Mouse (Mus musculus): ENCODE results near the gene D17H6S53E. TPM values are rescaled to one million over a fixed set of nuclear protein-coding genes. Genes with fewer than 3 reads are reported as not detected.
A peak's percentile ranks its signal among the peaks of the same experiment; 100 is the strongest.

Gene D17H6S53E
- polyA plus RNA-seq, 1 experiment from 2014 or later, result 10.5 TPM

DNA sequence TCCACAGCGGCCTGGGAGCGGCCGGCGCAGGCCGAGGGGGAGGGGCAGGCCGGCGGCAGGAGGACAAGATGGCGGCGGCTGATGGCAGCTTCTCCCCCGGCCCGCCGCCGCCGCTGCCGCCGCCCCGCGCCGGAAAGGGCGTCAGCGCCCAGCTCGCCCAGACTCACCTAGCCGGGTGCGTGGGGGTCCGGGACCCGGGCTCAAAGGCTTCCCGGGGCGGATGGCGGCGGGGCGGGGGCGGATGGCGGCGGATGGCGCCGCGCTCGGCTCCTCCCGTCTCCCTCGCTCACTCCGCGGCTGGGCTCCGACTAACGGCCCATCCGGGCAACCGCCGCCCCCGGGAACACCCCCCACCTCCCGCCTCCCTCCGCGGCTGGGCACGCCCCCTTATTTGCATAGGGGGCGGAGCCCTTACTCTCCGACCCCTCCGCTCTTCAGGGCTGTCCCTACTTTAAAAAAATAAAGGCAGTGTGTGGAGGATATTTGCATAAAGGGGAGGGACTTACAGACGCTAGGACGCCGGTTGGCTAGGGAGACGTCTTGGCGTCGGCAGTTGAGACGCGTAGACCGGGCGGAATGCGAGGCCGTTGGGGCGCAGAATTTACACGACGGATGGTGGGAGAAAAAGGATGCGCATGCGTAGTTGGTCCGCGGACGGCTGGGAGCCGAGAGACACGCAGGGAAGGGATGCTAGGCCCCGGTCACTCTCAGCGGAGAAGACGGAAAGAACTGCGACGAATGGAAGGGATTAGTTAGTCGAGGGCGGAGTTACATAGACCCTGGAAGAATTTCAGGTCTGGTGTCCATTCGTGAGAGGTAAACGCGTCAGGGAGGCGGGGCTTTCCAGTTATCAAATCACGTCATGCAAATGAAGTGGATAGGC is 38.6 kb downstream of the D17H6S53E start, which contains the start of gene Prrc2a:
Gene Prrc2a (minus strand): TSS at position 330 of the 883 bp plus-strand sequence.
- no peaks in the 10 kb centered on the region for H3K27me3 ChIP-seq (ENCODE audit: insufficient read depth, low read length)
- peaks cover 23% of the 10 kb centered on the region; the same call in 1 of the 2 replicates for H3K4me1 ChIP-seq (replicated peaks; ENCODE audit: insufficient read depth, low read length)
- peaks cover 23% of the 10 kb centered on the region for H3K36me3 ChIP-seq (ENCODE audit: insufficient read depth, low read length)
- peak within 1 kb of the TSS; percentile 98 for H3K27ac ChIP-seq
- peak; percentile 100 for DNase-seq (ENCODE audit: low spot score)
- no peaks in the 10 kb centered on the region for H3K9me3 ChIP-seq (replicated peaks; ENCODE audit: low read length)
- H3K9ac ChIP-seq (ENCODE audit: low read depth, low read length), result peak within 1 kb of the TSS; percentile 99
- WGBS, result under 1% methylated on average over 66 of the region's 89 CpGs
- H3K4me2 ChIP-seq (ENCODE audit: low read length), result peak within 1 kb of the TSS; percentile 82
- TF ChIP-seq CTCF (IDR thresholded peaks at IDR 0.05; ENCODE audit: low read depth), result no peak
- peak; percentile 96 for ATAC-seq (replicated peaks; ENCODE audit: low FRiP score, low read depth)
- peak within 1 kb of the TSS; percentile 100 for H3K4me3 ChIP-seq (replicated peaks; ENCODE audit: low read depth, low read length)

DNA sequence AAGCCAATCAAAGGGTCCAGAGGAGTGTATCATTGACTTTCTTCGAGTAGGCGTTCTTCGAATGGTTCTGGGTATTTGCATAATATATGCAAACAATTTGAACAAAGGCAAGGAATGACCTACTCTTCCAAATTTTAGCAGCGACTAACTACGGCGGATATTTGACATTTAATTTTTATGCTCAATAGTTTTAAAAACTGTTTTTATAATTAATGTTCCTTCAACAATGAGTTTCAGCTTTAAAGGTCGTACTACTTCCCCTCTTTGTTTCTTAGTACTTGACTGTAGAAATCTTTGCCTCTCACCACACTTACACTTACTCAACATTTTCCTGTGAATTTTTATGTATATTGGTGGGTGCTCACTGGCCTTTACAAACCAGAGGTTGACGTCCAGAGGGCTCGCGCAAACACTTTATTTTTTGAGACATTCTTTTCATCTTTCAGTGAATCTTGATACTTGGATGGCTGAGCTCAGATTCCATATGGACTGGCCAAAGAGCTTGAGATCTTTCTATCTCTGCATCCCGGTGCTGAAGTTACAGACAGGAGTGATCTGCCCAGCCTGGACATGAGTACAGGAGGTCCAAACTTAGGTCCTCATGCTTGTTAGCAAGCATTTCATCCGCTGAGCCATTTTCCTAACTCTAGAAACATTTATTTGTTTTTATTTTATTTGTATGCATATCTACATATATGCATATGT is 39.4 kb downstream of the D17H6S53E start:
- no peaks in the 10 kb centered on the region for H3K27me3 ChIP-seq (ENCODE audit: insufficient read depth, low read length)

DNA sequence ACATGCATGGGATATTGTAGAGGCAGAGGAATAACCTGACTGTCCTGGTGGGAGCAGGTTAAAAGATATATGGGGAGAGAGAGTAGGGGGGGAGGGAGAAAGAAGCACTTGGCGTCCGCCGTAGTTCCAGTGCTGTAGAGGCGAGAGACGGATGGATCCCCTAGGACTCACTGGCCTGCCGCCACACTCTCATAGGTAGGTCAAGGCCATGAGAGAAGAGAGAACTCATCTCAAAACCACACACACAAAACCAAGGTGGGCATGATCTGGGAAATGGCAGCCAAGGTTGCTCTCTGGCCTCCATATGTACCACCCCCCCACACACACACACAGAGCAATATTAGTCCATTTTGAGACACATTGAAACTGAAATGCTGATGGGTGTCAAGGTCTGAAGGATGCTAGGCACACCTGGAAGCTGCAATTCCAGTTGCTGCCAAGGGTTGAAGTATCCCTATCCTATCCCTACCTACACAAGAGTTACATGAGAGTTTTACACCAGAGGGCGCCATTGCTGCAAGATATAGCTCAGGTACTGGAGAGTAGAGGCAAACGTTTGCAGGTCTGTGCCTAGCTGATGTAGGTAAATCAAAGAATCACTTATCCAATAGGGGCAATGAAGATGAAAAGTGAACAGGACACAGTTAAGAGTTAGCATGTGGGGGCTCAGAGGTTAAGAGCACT is 40.3 kb downstream of the D17H6S53E start:
- Histone ChIP-seq H3K27ac (peak overlapping the region; percentile 98), H3K4me3 (replicated peaks; ENCODE audit: low read depth, low read length) (no peak overlapping the region), H3K9ac (ENCODE audit: low read depth, low read length) (peak overlapping the region; percentile 52; the same call in 1 of the 2 replicates)

More for the DNA sequence above, 39.4 kb downstream of the D17H6S53E start:
- Histone ChIP-seq H3K4me1 (replicated peaks; ENCODE audit: insufficient read depth, low read length) (peaks cover 23% of the 10 kb centered on the region; the same call in 1 of the 2 replicates), H3K4me3 (replicated peaks; ENCODE audit: low read depth, low read length) (peak overlapping the region; percentile 100), H3K9ac (ENCODE audit: low read depth, low read length) (peak overlapping the region; percentile 61), H3K36me3 (ENCODE audit: insufficient read depth, low read length) (peaks cover 15% of the 10 kb centered on the region), H3K9me3 (replicated peaks; ENCODE audit: low read length) (no peaks in the 10 kb centered on the region), H3K27ac (peak overlapping the region; percentile 98), H3K4me2 (ENCODE audit: low read length) (peak overlapping the region; percentile 53)
- ATAC-seq (replicated peaks; ENCODE audit: low FRiP score, low read depth) (peak; percentile 82; the same call in 1 of the 2 replicates), DNase-seq (ENCODE audit: low spot score) (no peak)
- 17% methylated on average over 12 of the region's 12 CpGs for WGBS
- TF ChIP-seq CTCF (IDR thresholded peaks at IDR 0.05; ENCODE audit: low read depth), result no peak

DNA sequence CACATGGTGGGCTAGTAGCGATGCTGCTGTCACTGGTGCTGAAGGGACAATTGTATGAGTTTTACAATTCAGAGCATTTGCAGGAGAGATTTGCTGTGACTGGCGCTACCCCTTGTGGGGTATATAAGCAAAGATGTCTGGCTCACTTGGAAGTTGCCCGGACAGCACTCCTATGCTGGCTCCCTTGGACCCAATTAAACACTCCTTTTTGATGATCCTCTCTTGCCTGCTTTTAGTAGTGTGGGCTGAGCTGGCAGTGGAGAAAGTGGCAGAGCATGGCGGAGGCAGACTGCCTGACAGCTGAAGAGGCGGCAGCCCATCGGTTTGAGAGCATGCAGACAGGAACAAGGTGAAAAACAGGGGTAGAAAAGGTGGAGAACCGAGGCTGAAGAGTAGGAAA is 41.6 kb downstream of the D17H6S53E start:
- no peak for TF ChIP-seq CTCF (IDR thresholded peaks at IDR 0.05; ENCODE audit: low read depth)
- Histone ChIP-seq H3K27me3 (ENCODE audit: insufficient read depth, low read length) (no peaks in the 10 kb centered on the region), H3K27ac (no peak overlapping the region), H3K9ac (ENCODE audit: low read depth, low read length) (no peak overlapping the region), H3K4me2 (ENCODE audit: low read length) (no peak overlapping the region), H3K9me3 (replicated peaks; ENCODE audit: low read length) (no peaks in the 10 kb centered on the region), H3K36me3 (ENCODE audit: insufficient read depth, low read length) (no peaks in the 10 kb centered on the region), H3K4me1 (replicated peaks; ENCODE audit: insufficient read depth, low read length) (peaks cover 10% of the 10 kb centered on the region; the same call in 1 of the 2 replicates), H3K4me3 (replicated peaks; ENCODE audit: low read depth, low read length) (no peak overlapping the region)
- ATAC-seq (replicated peaks; ENCODE audit: low FRiP score, low read depth) (no peak), DNase-seq (ENCODE audit: low spot score) (no peak)
- WGBS, result 89% methylated on average over 7 of the region's 7 CpGs

More for the DNA sequence above, 40.3 kb downstream of the D17H6S53E start:
- WGBS, result 59% methylated on average over 8 of the region's 8 CpGs
- peak; percentile 83 for TF ChIP-seq CTCF (IDR thresholded peaks at IDR 0.05; ENCODE audit: low read depth)
- H3K4me2 ChIP-seq (ENCODE audit: low read length), result peak overlapping the region; percentile 53; the same call in 1 of the 2 replicates
- ATAC-seq (replicated peaks; ENCODE audit: low FRiP score, low read depth) (no peak), DNase-seq (ENCODE audit: low spot score) (peak; percentile 91)
- H3K4me1 ChIP-seq (replicated peaks; ENCODE audit: insufficient read depth, low read length), result peaks cover 23% of the 10 kb centered on the region; the same call in 1 of the 2 replicates
- no peaks in the 10 kb centered on the region for H3K9me3 ChIP-seq (replicated peaks; ENCODE audit: low read length)
- H3K27me3 ChIP-seq (ENCODE audit: insufficient read depth, low read length), result no peaks in the 10 kb centered on the region
- H3K36me3 ChIP-seq (ENCODE audit: insufficient read depth, low read length), result peaks cover 6% of the 10 kb centered on the region; the same call in 1 of the 2 replicates

DNA sequence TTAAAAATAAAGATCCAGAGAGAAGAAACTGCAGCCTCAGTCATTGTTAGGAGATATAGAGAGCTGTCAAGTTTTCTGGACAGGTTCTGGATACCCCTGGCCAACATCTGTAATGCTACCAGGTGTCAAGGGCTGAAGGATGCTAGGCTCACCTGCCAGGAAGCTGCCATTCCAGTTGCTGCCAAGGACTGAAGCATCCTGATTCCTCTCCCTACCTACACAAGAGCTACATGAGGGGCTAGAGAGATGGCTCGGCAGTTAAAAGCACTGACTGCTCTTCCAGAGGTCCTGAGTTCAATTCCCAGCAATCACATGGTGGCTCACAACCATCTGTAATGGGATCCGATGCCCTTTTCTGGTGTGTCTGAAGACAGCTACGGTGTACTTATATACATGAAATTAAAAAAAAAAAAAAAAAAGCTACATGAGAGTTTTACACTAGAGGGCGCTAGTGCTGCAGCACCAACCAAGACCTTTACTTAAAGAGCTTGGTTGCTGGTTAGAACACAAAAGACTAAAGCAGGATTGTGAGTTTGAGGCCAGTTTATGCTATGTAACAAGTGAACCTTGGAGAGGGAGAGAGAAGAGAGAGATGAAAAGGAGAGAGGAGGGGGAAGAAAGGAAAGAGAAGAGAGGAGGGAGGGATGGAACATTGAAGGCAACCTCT is 42.5 kb downstream of the D17H6S53E start:
- H3K4me3 ChIP-seq (replicated peaks; ENCODE audit: low read depth, low read length), result no peak overlapping the region
- peak; percentile 82 for DNase-seq (ENCODE audit: low spot score)
- TF ChIP-seq CTCF (IDR thresholded peaks at IDR 0.05; ENCODE audit: low read depth), result peak; percentile 81
- no peaks in the 10 kb centered on the region for H3K27me3 ChIP-seq (ENCODE audit: insufficient read depth, low read length)
- H3K4me1 ChIP-seq (replicated peaks; ENCODE audit: insufficient read depth, low read length), result peaks cover 7% of the 10 kb centered on the region; the same call in 1 of the 2 replicates
- H3K4me2 ChIP-seq (ENCODE audit: low read length), result no peak overlapping the region
- no peak for ATAC-seq (replicated peaks; ENCODE audit: low FRiP score, low read depth)
- 18% methylated on average over 4 of the region's 4 CpGs for WGBS
- H3K36me3 ChIP-seq (ENCODE audit: insufficient read depth, low read length), result no peaks in the 10 kb centered on the region
- no peak overlapping the region for H3K27ac ChIP-seq
- no peak overlapping the region for H3K9ac ChIP-seq (ENCODE audit: low read depth, low read length)
- no peaks in the 10 kb centered on the region for H3K9me3 ChIP-seq (replicated peaks; ENCODE audit: low read length)
